Mouse (Mus musculus): ENCODE measurements around the gene Lcn2. TPM values are rescaled to one million over a fixed set of nuclear protein-coding genes. Genes with fewer than 3 reads are reported as not detected.

Lcn2 gene
- polyA plus RNA-seq, 1 experiment from 2014 or later = 1.2 TPM

GRCm38 (mm10) chr2:32349625-32350255 lies 38.3 kb downstream of the Lcn2 start:
- Histone ChIP-seq H3K4me3 (no peak overlapping the region), H3K27me3 (0 out of 2 replicates have a peak, but pooled peaks cover 3% of the 10 kb centered on the region), H3K36me3 (no peaks in the 10 kb centered on the region), H3K4me2 (replicated peaks) (no peak overlapping the region), H3K9me3 (replicated peaks) (no peaks in the 10 kb centered on the region), H3K27ac (no peak overlapping the region), H3K4me1 (peaks cover 25% of the 10 kb centered on the region), H3K9ac (no peak overlapping the region; the same call in 1 of the 2 replicates)
- WGBS = 56% methylated on average over 8 of the region's 8 CpGs
- no peak for ATAC-seq (ENCODE audit: low FRiP score)

DNA sequence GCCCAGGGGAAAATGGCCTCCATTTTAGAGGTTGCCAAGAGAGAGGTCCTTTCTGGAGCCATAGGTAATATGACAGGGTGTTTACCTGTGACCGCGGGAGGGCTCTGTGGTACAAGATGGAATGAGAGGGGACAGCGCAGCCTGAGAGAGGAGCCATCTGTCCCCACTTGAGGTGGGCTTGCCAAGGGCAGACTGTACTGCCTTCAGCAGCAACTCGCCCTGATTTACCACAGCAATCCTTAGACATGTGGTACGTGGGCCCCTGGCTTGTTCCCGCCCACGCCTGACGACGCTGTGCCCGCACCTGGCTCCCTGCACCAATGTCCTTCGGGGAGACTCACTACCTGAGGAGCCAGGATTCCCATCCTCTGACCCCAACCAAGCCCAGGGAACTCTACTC lies 39.7 kb downstream of the Lcn2 start:
- no peaks in the 10 kb centered on the region for H3K9me3 ChIP-seq (replicated peaks)
- no peak overlapping the region for H3K27ac ChIP-seq
- no peak for ATAC-seq (ENCODE audit: low FRiP score)
- H3K9ac ChIP-seq = no peak overlapping the region
- H3K36me3 ChIP-seq = no peaks in the 10 kb centered on the region
- H3K27me3 ChIP-seq = 0 out of 2 replicates have a peak, but pooled peaks cover 3% of the 10 kb centered on the region
- H3K4me2 ChIP-seq (replicated peaks) = no peak overlapping the region
- H3K4me1 ChIP-seq = peaks cover 26% of the 10 kb centered on the region
- H3K4me3 ChIP-seq = no peak overlapping the region
- 86% methylated on average over 11 of the region's 11 CpGs for WGBS

GRCm38 (mm10) chr2:32347019-32347418 lies 41.0 kb downstream of the Lcn2 start:
- WGBS = 73% methylated on average over 6 of the region's 6 CpGs
- Histone ChIP-seq H3K4me3 (no peak overlapping the region), H3K36me3 (no peaks in the 10 kb centered on the region), H3K4me2 (replicated peaks) (no peak overlapping the region), H3K27ac (no peak overlapping the region), H3K9ac (no peak overlapping the region), H3K27me3 (0 out of 2 replicates have a peak, but pooled peaks cover 3% of the 10 kb centered on the region), H3K9me3 (replicated peaks) (no peaks in the 10 kb centered on the region), H3K4me1 (peaks cover 31% of the 10 kb centered on the region)
- ATAC-seq (ENCODE audit: low FRiP score) = no peak

DNA sequence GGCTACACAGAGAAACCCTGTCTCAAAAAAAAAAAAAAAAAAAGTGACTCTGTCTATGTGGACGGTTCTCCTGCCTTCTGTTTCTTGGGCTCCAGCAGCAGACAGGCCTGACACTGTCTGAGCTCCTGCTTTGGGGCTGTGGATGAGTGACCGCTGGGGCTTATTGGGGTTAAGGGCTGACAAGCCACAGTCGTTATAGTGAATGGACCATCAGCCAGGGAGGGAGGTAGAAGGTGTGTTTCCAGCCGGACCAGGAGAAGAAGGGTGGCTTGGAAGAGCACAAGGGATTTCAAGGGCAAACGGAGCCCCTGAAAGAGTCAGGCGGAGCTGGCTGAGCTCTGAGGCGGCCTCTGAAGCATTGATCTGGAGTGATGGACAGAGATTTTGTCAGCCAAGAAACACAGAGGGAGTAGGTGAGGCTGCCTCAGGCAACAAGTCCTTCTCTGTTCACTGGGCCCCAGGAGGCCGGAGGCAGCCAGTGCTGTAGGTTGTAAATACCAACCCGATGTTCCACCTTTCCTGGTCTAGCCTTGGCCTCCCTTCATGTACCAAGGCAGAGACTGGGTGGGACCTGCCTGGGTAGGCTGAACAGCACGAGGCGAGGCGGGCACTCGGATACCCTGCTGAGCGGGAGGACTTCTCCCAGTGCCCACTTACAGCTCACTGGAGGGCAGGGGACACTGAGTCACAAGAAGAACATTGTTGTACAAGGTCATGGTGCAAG lies 43.3 kb downstream of the Lcn2 start:
- 72% methylated on average over 14 of the region's 14 CpGs for WGBS
- Histone ChIP-seq H3K27ac (no peak overlapping the region), H3K4me3 (no peak overlapping the region), H3K4me1 (peaks cover 13% of the 10 kb centered on the region), H3K9ac (no peak overlapping the region), H3K27me3 (0 out of 2 replicates have a peak, but pooled peaks cover 6% of the 10 kb centered on the region), H3K36me3 (peaks cover 6% of the 10 kb centered on the region; the same call in 1 of the 2 replicates), H3K9me3 (replicated peaks) (no peaks in the 10 kb centered on the region), H3K4me2 (replicated peaks) (no peak overlapping the region)
- no peak for ATAC-seq (ENCODE audit: low FRiP score)

DNA sequence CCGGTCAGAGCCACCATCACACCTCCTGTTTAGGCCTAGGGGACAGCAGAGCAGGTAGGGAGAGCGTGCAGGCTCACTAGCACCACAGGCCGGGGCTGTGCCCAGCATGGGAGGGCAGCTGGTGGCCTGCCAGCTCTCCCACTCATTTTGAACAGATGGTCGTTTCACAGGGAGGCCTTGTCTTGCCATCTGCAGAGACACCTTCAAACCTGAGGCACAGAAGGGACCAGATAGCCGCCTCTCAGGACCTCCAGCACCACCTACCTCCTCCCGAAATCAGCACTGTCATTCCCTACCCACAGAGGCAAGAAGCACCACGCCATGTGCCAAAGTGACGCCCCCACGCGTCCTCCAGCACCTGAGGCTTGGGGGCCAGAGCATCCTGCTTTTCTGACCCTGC lies 44.0 kb downstream of the Lcn2 start:
- no peak overlapping the region for H3K9ac ChIP-seq
- no peak for ATAC-seq (ENCODE audit: low FRiP score)

GRCm38 (mm10) chr2:32343351-32343671 lies 44.7 kb downstream of the Lcn2 start:
- Histone ChIP-seq H3K9ac (no peak overlapping the region), H3K27ac (peak overlapping the region; percentile 55; the same call in 1 of the 2 replicates), H3K9me3 (replicated peaks) (no peaks in the 10 kb centered on the region), H3K4me3 (no peak overlapping the region), H3K4me2 (replicated peaks) (no peak overlapping the region), H3K36me3 (peaks cover 11% of the 10 kb centered on the region), H3K4me1 (peaks cover 13% of the 10 kb centered on the region), H3K27me3 (0 out of 2 replicates have a peak, but pooled peaks cover 4% of the 10 kb centered on the region)
- ATAC-seq (ENCODE audit: low FRiP score) = no peak
- 91% methylated on average over 2 of the region's 2 CpGs for WGBS

More for the DNA sequence above, 44.0 kb downstream of the Lcn2 start:
- H3K27ac ChIP-seq = peak overlapping the region; percentile 35; the same call in 1 of the 2 replicates
- no peaks in the 10 kb centered on the region for H3K9me3 ChIP-seq (replicated peaks)
- 68% methylated on average over 10 of the region's 10 CpGs for WGBS
- H3K4me3 ChIP-seq = no peak overlapping the region
- H3K36me3 ChIP-seq = peaks cover 11% of the 10 kb centered on the region; the same call in 1 of the 2 replicates
- peaks cover 13% of the 10 kb centered on the region for H3K4me1 ChIP-seq
- H3K27me3 ChIP-seq = 0 out of 2 replicates have a peak, but pooled peaks cover 4% of the 10 kb centered on the region
- H3K4me2 ChIP-seq (replicated peaks) = no peak overlapping the region

GRCm38 (mm10) chr2:32342539-32343350 lies 45.3 kb downstream of the Lcn2 start:
- Histone ChIP-seq H3K9ac (no peak overlapping the region), H3K27ac (peak overlapping the region; percentile 55; the same call in 1 of the 2 replicates), H3K27me3 (0 out of 2 replicates have a peak, but pooled peaks cover 4% of the 10 kb centered on the region), H3K36me3 (peaks cover 17% of the 10 kb centered on the region), H3K4me1 (peaks cover 13% of the 10 kb centered on the region), H3K9me3 (replicated peaks) (no peaks in the 10 kb centered on the region), H3K4me3 (no peak overlapping the region), H3K4me2 (replicated peaks) (no peak overlapping the region)
- peak; percentile 39; the same call in 1 of the 2 replicates for ATAC-seq (ENCODE audit: low FRiP score)
- WGBS = 69% methylated on average over 6 of the region's 6 CpGs

- Histone ChIP-seq H3K27ac (no peak overlapping the region), H3K4me1 (peaks cover 13% of the 10 kb centered on the region), H3K36me3 (peaks cover 23% of the 10 kb centered on the region), H3K4me2 (replicated peaks) (no peak overlapping the region), H3K9ac (no peak overlapping the region), H3K27me3 (peaks cover 7% of the 10 kb centered on the region; the same call in 1 of the 2 replicates), H3K9me3 (replicated peaks) (no peaks in the 10 kb centered on the region), H3K4me3 (no peak overlapping the region)
- no peak for ATAC-seq (ENCODE audit: low FRiP score)
- 94% methylated on average over 4 of the region's 4 CpGs for WGBS
Measured at GRCm38 (mm10) chr2:32342039-32342438, 46.0 kb downstream of the Lcn2 start.

GRCm38 (mm10) chr2:32341634-32341939 lies 46.5 kb downstream of the Lcn2 start:
- H3K4me2 ChIP-seq (replicated peaks) = no peak overlapping the region
- H3K4me3 ChIP-seq = no peak overlapping the region
- peaks cover 7% of the 10 kb centered on the region; the same call in 1 of the 2 replicates for H3K27me3 ChIP-seq
- no peaks in the 10 kb centered on the region for H3K9me3 ChIP-seq (replicated peaks)
- H3K36me3 ChIP-seq = peaks cover 24% of the 10 kb centered on the region
- no peak overlapping the region for H3K9ac ChIP-seq
- H3K4me1 ChIP-seq = peaks cover 13% of the 10 kb centered on the region
- no peak overlapping the region for H3K27ac ChIP-seq
- WGBS = 90% methylated on average over 4 of the region's 4 CpGs
- no peak for ATAC-seq (ENCODE audit: low FRiP score)

GRCm38 (mm10) chr2:32340836-32341633 lies 47.0 kb downstream of the Lcn2 start:
- WGBS = 80% methylated on average over 13 of the region's 13 CpGs
- Histone ChIP-seq H3K9ac (no peak overlapping the region), H3K36me3 (peaks cover 26% of the 10 kb centered on the region), H3K4me3 (no peak overlapping the region), H3K4me2 (replicated peaks) (no peak overlapping the region), H3K4me1 (peaks cover 13% of the 10 kb centered on the region), H3K9me3 (replicated peaks) (no peaks in the 10 kb centered on the region), H3K27ac (no peak overlapping the region), H3K27me3 (peaks cover 9% of the 10 kb centered on the region; the same call in 1 of the 2 replicates)
- no peak for ATAC-seq (ENCODE audit: low FRiP score)

- WGBS = 41% methylated on average over 26 of the region's 26 CpGs
- no peak overlapping the region for H3K4me3 ChIP-seq
- H3K36me3 ChIP-seq = peaks cover 35% of the 10 kb centered on the region
- no peak overlapping the region for H3K4me2 ChIP-seq (replicated peaks)
- H3K27ac ChIP-seq = no peak overlapping the region
- ATAC-seq (ENCODE audit: low FRiP score) = no peak
- peaks cover 16% of the 10 kb centered on the region; the same call in 1 of the 2 replicates for H3K27me3 ChIP-seq
- peaks cover 13% of the 10 kb centered on the region for H3K4me1 ChIP-seq
- no peak overlapping the region; the same call in 1 of the 2 replicates for H3K9ac ChIP-seq
- no peaks in the 10 kb centered on the region for H3K9me3 ChIP-seq (replicated peaks)
Measured at GRCm38 (mm10) chr2:32339912-32340642, 48.0 kb downstream of the Lcn2 start.

Measured in hindbrain, embryonic 12.5 days (tissue).